Mouse (Mus musculus): ENCODE data around the gene Nfib. TPM values are rescaled to one million over a fixed set of nuclear protein-coding genes. Genes with fewer than 3 reads are reported as not detected.
"Not testable (repeated sequence)": the region's sequence is repeated elsewhere in the genome, so short reads cannot be mapped to it uniquely, and the experiment has no call there.

Nfib gene
- polyA plus RNA-seq, 1 experiment from 2014 or later, result 13.5 TPM

GRCm38 (mm10) chr4:82271547-82271946 lies 434.0 kb downstream of the Nfib start:
- TF ChIP-seq CTCF (IDR thresholded peaks at IDR 0.05; ENCODE audit: low read depth), result 0 out of 2 replicates have a peak, but pooled peaks have one; percentile 13
- H3K9ac ChIP-seq (ENCODE audit: low read depth, low read length), result no peak overlapping the region
- H3K9me3 ChIP-seq (ENCODE audit: control insufficient read depth), result no peaks in the 10 kb centered on the region
- no peak overlapping the region for H3K4me2 ChIP-seq (replicated peaks; ENCODE audit: low read depth)
- no peaks in the 10 kb centered on the region for H3K4me1 ChIP-seq (replicated peaks; ENCODE audit: control insufficient read depth, insufficient read depth, low read length)
- H3K36me3 ChIP-seq (ENCODE audit: control insufficient read depth, insufficient read depth), result no peaks in the 10 kb centered on the region
- H3K4me3 ChIP-seq (ENCODE audit: low read depth, low read length), result no peak overlapping the region
- H3K27me3 ChIP-seq (replicated peaks; ENCODE audit: control insufficient read depth, insufficient read depth, low read length), result no peaks in the 10 kb centered on the region
- 82% methylated on average over 3 of the region's 3 CpGs for WGBS
- no peak for ATAC-seq
- H3K27ac ChIP-seq (ENCODE audit: low read depth, low read length), result no peak overlapping the region

- Histone ChIP-seq H3K9me3 (ENCODE audit: control insufficient read depth) (no peaks in the 10 kb centered on the region), H3K4me1 (replicated peaks; ENCODE audit: control insufficient read depth, insufficient read depth, low read length) (no peaks in the 10 kb centered on the region), H3K4me3 (ENCODE audit: low read depth, low read length) (no peak overlapping the region), H3K27ac (ENCODE audit: low read depth, low read length) (no peak overlapping the region), H3K27me3 (replicated peaks; ENCODE audit: control insufficient read depth, insufficient read depth, low read length) (no peaks in the 10 kb centered on the region), H3K4me2 (replicated peaks; ENCODE audit: low read depth) (no peak overlapping the region), H3K9ac (ENCODE audit: low read depth, low read length) (no peak overlapping the region), H3K36me3 (ENCODE audit: control insufficient read depth, insufficient read depth) (no peaks in the 10 kb centered on the region)
- 64% methylated on average over 14 of the region's 14 CpGs for whole genome bisulfite sequencing
- TF ChIP-seq CTCF (IDR thresholded peaks at IDR 0.05; ENCODE audit: low read depth), result no peak
- ATAC-seq, result no peak
Measured at GRCm38 (mm10) chr4:82267832-82268778, 437.4 kb downstream of the Nfib start.

- Histone ChIP-seq H3K9me3 (ENCODE audit: control insufficient read depth) (no peaks in the 10 kb centered on the region), H3K27me3 (replicated peaks; ENCODE audit: control insufficient read depth, insufficient read depth, low read length) (no peaks in the 10 kb centered on the region), H3K27ac (ENCODE audit: low read depth, low read length) (no peak overlapping the region), H3K4me3 (ENCODE audit: low read depth, low read length) (no peak overlapping the region), H3K4me2 (replicated peaks; ENCODE audit: low read depth) (no peak overlapping the region), H3K36me3 (ENCODE audit: control insufficient read depth, insufficient read depth) (no peaks in the 10 kb centered on the region), H3K9ac (ENCODE audit: low read depth, low read length) (no peak overlapping the region), H3K4me1 (replicated peaks; ENCODE audit: control insufficient read depth, insufficient read depth, low read length) (no peaks in the 10 kb centered on the region)
- ATAC-seq, result no peak
- 33% methylated on average over 4 of the region's 4 CpGs for WGBS
- TF ChIP-seq CTCF (IDR thresholded peaks at IDR 0.05; ENCODE audit: low read depth), result no peak
Measured at GRCm38 (mm10) chr4:82266066-82266619, 439.4 kb downstream of the Nfib start.

GRCm38 (mm10) chr4:82258545-82258944 lies 447.0 kb downstream of the Nfib start:
- not testable (repeated sequence) for H3K36me3 ChIP-seq (ENCODE audit: control insufficient read depth, insufficient read depth); H3K4me2 ChIP-seq (replicated peaks; ENCODE audit: low read depth); H3K9ac ChIP-seq (ENCODE audit: low read depth, low read length); H3K27ac ChIP-seq (ENCODE audit: low read depth, low read length); H3K4me3 ChIP-seq (ENCODE audit: low read depth, low read length); H3K4me1 ChIP-seq (replicated peaks; ENCODE audit: control insufficient read depth, insufficient read depth, low read length); H3K27me3 ChIP-seq (replicated peaks; ENCODE audit: control insufficient read depth, insufficient read depth, low read length); H3K9me3 ChIP-seq (ENCODE audit: control insufficient read depth); ATAC-seq
- WGBS, result 90% methylated on average over 1 of the region's 1 CpGs

GRCm38 (mm10) chr4:82252054-82252453 lies 453.5 kb downstream of the Nfib start:
- no peaks in the 10 kb centered on the region for H3K36me3 ChIP-seq (ENCODE audit: control insufficient read depth, insufficient read depth)
- H3K27me3 ChIP-seq (replicated peaks; ENCODE audit: control insufficient read depth, insufficient read depth, low read length), result no peaks in the 10 kb centered on the region
- no peak overlapping the region for H3K4me2 ChIP-seq (replicated peaks; ENCODE audit: low read depth)
- no peak overlapping the region for H3K27ac ChIP-seq (ENCODE audit: low read depth, low read length)
- H3K9ac ChIP-seq (ENCODE audit: low read depth, low read length), result no peak overlapping the region
- H3K4me3 ChIP-seq (ENCODE audit: low read depth, low read length), result no peak overlapping the region
- no peaks in the 10 kb centered on the region for H3K9me3 ChIP-seq (ENCODE audit: control insufficient read depth)
- ATAC-seq, result no peak
- no peaks in the 10 kb centered on the region for H3K4me1 ChIP-seq (replicated peaks; ENCODE audit: control insufficient read depth, insufficient read depth, low read length)
- 89% methylated on average over 8 of the region's 8 CpGs for WGBS
- no peak for TF ChIP-seq CTCF (IDR thresholded peaks at IDR 0.05; ENCODE audit: low read depth)

- Histone ChIP-seq H3K4me1 (replicated peaks; ENCODE audit: control insufficient read depth, insufficient read depth, low read length) (no peaks in the 10 kb centered on the region), H3K4me3 (ENCODE audit: low read depth, low read length) (no peak overlapping the region), H3K27ac (ENCODE audit: low read depth, low read length) (no peak overlapping the region), H3K4me2 (replicated peaks; ENCODE audit: low read depth) (no peak overlapping the region), H3K36me3 (ENCODE audit: control insufficient read depth, insufficient read depth) (no peaks in the 10 kb centered on the region), H3K27me3 (replicated peaks; ENCODE audit: control insufficient read depth, insufficient read depth, low read length) (no peaks in the 10 kb centered on the region), H3K9ac (ENCODE audit: low read depth, low read length) (no peak overlapping the region), H3K9me3 (ENCODE audit: control insufficient read depth) (no peaks in the 10 kb centered on the region)
- TF ChIP-seq CTCF (IDR thresholded peaks at IDR 0.05; ENCODE audit: low read depth), result no peak
- 19% methylated on average over 5 of the region's 5 CpGs for WGBS
- ATAC-seq, result no peak
Measured at GRCm38 (mm10) chr4:82250355-82250659, 455.2 kb downstream of the Nfib start.

All from intestine, postnatal 0 days (tissue).